In the genomic region with DNA sequence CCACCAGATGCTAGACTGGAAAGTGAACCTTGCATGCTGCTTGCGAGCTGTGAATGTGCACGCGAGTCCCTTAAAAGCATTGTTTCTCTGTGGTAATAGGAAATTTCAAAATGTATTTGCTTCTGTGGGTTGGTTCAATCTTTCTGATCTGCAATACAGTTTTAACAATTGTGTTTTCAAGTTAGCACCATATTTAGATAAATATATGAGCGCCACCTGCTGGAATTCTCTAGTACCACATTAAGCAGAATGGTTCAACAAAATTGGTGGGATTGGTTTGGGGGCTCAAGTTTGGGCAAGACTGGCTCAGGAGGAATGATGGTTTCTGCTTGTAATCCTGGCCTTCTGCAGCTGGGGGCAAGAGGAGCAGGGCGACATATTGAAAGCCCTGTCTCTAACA, we compare ENCODE assay signal across 9 mouse cellular contexts. TPM values are rescaled to one million over a fixed set of nuclear protein-coding genes. Genes with fewer than 3 reads are reported as not detected.
A peak's percentile ranks its signal among the peaks of the same experiment; 100 is the strongest.
DNase-seq lines count a peak whose midpoint lies in the region; ATAC-seq and TF ChIP-seq lines count a peak whose summit lies in the region.
"Had no signal": no experiment of that assay in that cellular context is flagged by ENCODE, and none has a peak within 500 bp of the region (broad histone marks: within the 10 kb centered on the region; RNA-seq: fewer than 3 reads in every experiment).

No protein-coding gene starts in this region.

- no peak; the same call in 1 of the 2 replicates for ATAC-seq in granulocyte monocyte progenitor cell, adult 5-6 weeks (replicated peaks; ENCODE audit: poor library complexity, severe bottlenecking)

- TF ChIP-seq CTCF in cortical plate, adult 2 months (IDR thresholded peaks at IDR 0.05; ENCODE audit: extremely low read depth, insufficient read depth, low read length), result peak; percentile 23; the same call in 1 of the 2 replicates
- peak; percentile 91 for TF ChIP-seq CTCF in layer of hippocampus, adult 2 months (conservative IDR thresholded peaks at IDR 0.05)

- no peak overlapping the region for H3K4me3 ChIP-seq in cortical plate, adult 2 months (ENCODE audit: insufficient read depth, low read length)
- H3K4me3 ChIP-seq in layer of hippocampus, adult 2 months, result no peak overlapping the region

- intact Hi-C loops in heart, postnatal 25 days (cut with DNase I), result loop anchor here (5.0 kb wide), 1 partner anchor 811 kb away; no protein-coding TSS in a partner anchor

- peak; percentile 64 for DNase-seq in heart, adult 11 months
- DNase-seq in heart, postnatal 25 days (ENCODE audit: low spot score), result no peak
- DNase-seq in urinary bladder, postnatal 14 days (ENCODE audit: low spot score), result peak; percentile 37
- no peak for DNase-seq in urinary bladder, postnatal 10 days (ENCODE audit: low spot score)
- DNase-seq in layer of hippocampus, adult 2 months (ENCODE audit: low spot score in 2 of 2), result peak; percentile 41 to 74
- DNase-seq in retina, adult 2 months (ENCODE audit: low read depth, low spot score), result peak; percentile 6

- no peak for TF ChIP-seq POLR2A in cortical plate, adult 2 months (IDR thresholded peaks at IDR 0.05; ENCODE audit: extremely low read depth, insufficient read depth, low read length)

- H3K4me1 ChIP-seq in cortical plate, adult 2 months (ENCODE audit: control insufficient read depth, insufficient read depth, low read length), result no peaks in the 10 kb centered on the region

- no peak overlapping the region for H3K27ac ChIP-seq in cortical plate, adult 2 months (ENCODE audit: insufficient read depth, low read length)
- no peak overlapping the region for H3K27ac ChIP-seq in layer of hippocampus, adult 2 months

RNA-seq across cellular contexts. Expression of gene Ccdc172, which starts 46.6 kb away (rescaled TPM):
- not detected for total RNA-seq in heart, postnatal 25 days (2021)
- 0.09 TPM in 1 of 2 replicates, not detected in the other for polyA plus RNA-seq in cortical plate, adult 2 months (2012; rRNA removed)
- total RNA-seq in layer of hippocampus, adult 2 months (2021), result not detected
- not detected in 2 replicates for total RNA-seq in granulocyte monocyte progenitor cell, adult 5-6 weeks (2014; fragmentation: Nextera tagmentation)
- not detected in 2 replicates for total RNA-seq in granulocyte monocyte progenitor cell, adult 5-6 weeks (2017)
- total RNA-seq: left cerebral cortex, adult 8-10 months had no signal

Comparison
In these comparisons a context has a peak if more than half of its experiments do, and no peak if none do; other contexts are left out.
1. DNase-seq: peak in heart, adult 11 months (single experiment), urinary bladder, postnatal 14 days (single experiment), layer of hippocampus, adult 2 months (2 of 2) and retina, adult 2 months (single experiment); none in heart, postnatal 25 days (single experiment) and urinary bladder, postnatal 10 days (single experiment).